Mouse (Mus musculus) adrenal gland, postnatal 36 days (tissue): ENCODE results near the gene Gse1. TPM values are rescaled to one million over a fixed set of nuclear protein-coding genes. Genes with fewer than 3 reads are reported as not detected.
"Not testable (repeated sequence)": the region's sequence is repeated elsewhere in the genome, so short reads cannot be mapped to it uniquely, and the experiment has no call there.

Experiments
- DNase-seq, 2 experiments: peaks; one replicate each; pipeline ENCODE4 v3.0.0; 2021; ENCODE audit warnings: mixed read lengths in 1 of 2
- total RNA-seq, 2 experiments: library from RNA; stranded (reverse); gene quantifications; 2 replicates each; pipeline ENCODE4 v1.2.3; 2021

Gene Gse1
- total RNA-seq, 2 experiments from 2014 or later: 25.9 to 30.2 TPM

- peak; percentile 51 to 69 for DNase-seq
Observed at GRCm38 (mm10) chr8:120322956-120323448, 94.7 kb downstream of the Gse1 start.

- DNase-seq: peak; percentile 45 to 56
Observed at GRCm38 (mm10) chr8:120324555-120324954, 96.3 kb downstream of the Gse1 start.

- DNase-seq: no peak
Observed at GRCm38 (mm10) chr8:120325172-120325767, 97.0 kb downstream of the Gse1 start.

- peak; percentile 54 to 72 for DNase-seq
Observed at GRCm38 (mm10) chr8:120327131-120327554, 98.9 kb downstream of the Gse1 start.

GRCm38 (mm10) chr8:120328361-120329022, 100.2 kb downstream of the Gse1 start:
- no peak for DNase-seq

GRCm38 (mm10) chr8:120329030-120329748, 100.9 kb downstream of the Gse1 start:
- peak in 1 of 2 experiments; percentile 63 for DNase-seq

GRCm38 (mm10) chr8:120331027-120331426, 102.8 kb downstream of the Gse1 start:
- DNase-seq: no peak

GRCm38 (mm10) chr8:120332379-120333229, 104.3 kb downstream of the Gse1 start:
- DNase-seq: no peak

GRCm38 (mm10) chr8:120333681-120334080, 105.4 kb downstream of the Gse1 start:
- DNase-seq: no peak

GRCm38 (mm10) chr8:120334261-120334660, 106.0 kb downstream of the Gse1 start:
- DNase-seq: not testable (repeated sequence)

- DNase-seq: peak in 1 of 2 experiments; percentile 55
Observed at GRCm38 (mm10) chr8:120334878-120335261, 106.6 kb downstream of the Gse1 start.

GRCm38 (mm10) chr8:120335262-120336086, 107.2 kb downstream of the Gse1 start:
- DNase-seq: peak in 1 of 2 experiments; percentile 41

GRCm38 (mm10) chr8:120336087-120336380, 107.8 kb downstream of the Gse1 start:
- DNase-seq: no peak

- DNase-seq: no peak
Observed at GRCm38 (mm10) chr8:120336909-120337555, 108.8 kb downstream of the Gse1 start.

GRCm38 (mm10) chr8:120337627-120338026, 109.4 kb downstream of the Gse1 start:
- no peak for DNase-seq

- DNase-seq: peak; percentile 59 to 72
Observed at GRCm38 (mm10) chr8:120338678-120339077, 110.4 kb downstream of the Gse1 start.

GRCm38 (mm10) chr8:120339743-120340142, 111.5 kb downstream of the Gse1 start:
- peak; percentile 91 to 92 for DNase-seq

- DNase-seq: no peak
Observed at GRCm38 (mm10) chr8:120341124-120341523, 112.9 kb downstream of the Gse1 start.

GRCm38 (mm10) chr8:120342847-120343548, 114.7 kb downstream of the Gse1 start:
- DNase-seq: no peak

GRCm38 (mm10) chr8:120343582-120343981, 115.3 kb downstream of the Gse1 start:
- DNase-seq: no peak
